ENCODE assay signal across 11 mouse cellular contexts in the genomic region with DNA sequence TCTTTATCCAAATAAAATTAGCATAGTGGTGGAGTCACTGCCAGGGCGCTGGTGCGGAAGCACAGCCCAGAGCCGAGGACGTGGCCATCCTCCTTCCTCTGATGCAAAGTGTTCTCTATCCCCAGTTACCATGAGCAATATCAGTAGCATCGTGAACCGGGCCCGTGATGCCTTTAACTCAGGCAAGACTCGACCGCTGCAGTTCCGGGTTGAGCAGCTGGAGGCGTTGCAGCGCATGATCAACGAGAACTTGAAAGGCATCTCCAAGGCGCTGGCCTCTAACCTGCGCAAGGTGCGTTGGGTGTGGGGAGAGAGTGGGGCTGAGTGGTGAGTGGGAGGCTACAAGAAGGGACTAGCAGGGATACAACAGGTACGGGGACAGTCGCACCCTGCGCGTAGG. TPM values are rescaled to one million over a fixed set of nuclear protein-coding genes. Genes with fewer than 3 reads are reported as not detected.
DNase-seq lines count a peak whose midpoint lies in the region; ATAC-seq lines count a peak whose summit lies in the region.
"Had no signal": no experiment of that assay in that cellular context is flagged by ENCODE, and none has a peak within 500 bp of the region (broad histone marks: within the 10 kb centered on the region; RNA-seq: fewer than 3 reads in every experiment).

No protein-coding gene starts in this region.

- peaks cover 22% of the 10 kb centered on the region for H3K4me1 ChIP-seq in heart, embryonic 15.5 days (replicated peaks)
- H3K4me1 ChIP-seq in megakaryocyte, embryonic 14.5 days: peaks cover 36% of the 10 kb centered on the region
- peaks cover 7% of the 10 kb centered on the region; the same call in 1 of the 2 replicates for H3K4me1 ChIP-seq in embryonic facial prominence, embryonic 10.5 days

- peaks cover 43% of the 10 kb centered on the region for H3K27me3 ChIP-seq in heart, embryonic 15.5 days
- peaks cover 94% of the 10 kb centered on the region for H3K27me3 ChIP-seq in megakaryocyte, embryonic 14.5 days (replicated peaks)
- peaks cover 34% of the 10 kb centered on the region for H3K27me3 ChIP-seq in embryonic facial prominence, embryonic 10.5 days (replicated peaks; ENCODE audit: low read depth, poor library complexity, severe bottlenecking)

- no peak for DNase-seq in heart, postnatal 4 days
- peak; percentile 15 for DNase-seq in embryonic facial prominence, embryonic 10.5 days (ENCODE audit: low spot score)
- DNase-seq in thymus, postnatal 36 days: peak; percentile 23 to 26
- no peak for DNase-seq in adrenal gland, postnatal 4 days (ENCODE audit: low spot score in 2 of 2)
- DNase-seq: kidney, postnatal 25 days had no signal

- no peak overlapping the region for H3K27ac ChIP-seq in heart, embryonic 15.5 days
- H3K27ac ChIP-seq in embryonic facial prominence, embryonic 10.5 days (replicated peaks): no peak overlapping the region
- H3K27ac ChIP-seq: limb, embryonic 12.5 days; stomach, embryonic 15.5 days had no signal

- ATAC-seq in heart, embryonic 15.5 days (replicated peaks; ENCODE audit: insufficient number of reproducible peaks, insufficient read depth, low FRiP score, low read depth): no peak
- no peak for ATAC-seq in megakaryocyte, adult 5-6 weeks (ENCODE audit: poor library complexity, severe bottlenecking)

- no peaks in the 10 kb centered on the region for H3K36me3 ChIP-seq in heart, embryonic 15.5 days
- H3K36me3 ChIP-seq in megakaryocyte, embryonic 14.5 days (replicated peaks; ENCODE audit: low read length): no peaks in the 10 kb centered on the region
- H3K36me3 ChIP-seq in embryonic facial prominence, embryonic 10.5 days (replicated peaks): no peaks in the 10 kb centered on the region
- H3K36me3 ChIP-seq: limb, embryonic 12.5 days; stomach, embryonic 15.5 days had no signal

- no peak overlapping the region for H3K4me2 ChIP-seq in heart, embryonic 15.5 days
- H3K4me2 ChIP-seq: limb, embryonic 12.5 days; stomach, embryonic 15.5 days had no signal

- no peaks in the 10 kb centered on the region for H3K9me3 ChIP-seq in heart, embryonic 15.5 days (replicated peaks)
- H3K9me3 ChIP-seq in megakaryocyte, embryonic 14.5 days: no peaks in the 10 kb centered on the region
- H3K9me3 ChIP-seq in embryonic facial prominence, embryonic 10.5 days: no peaks in the 10 kb centered on the region
- H3K9me3 ChIP-seq: limb, embryonic 12.5 days; stomach, embryonic 15.5 days had no signal

- H3K4me3 ChIP-seq in heart, embryonic 15.5 days: 0 out of 2 replicates have a peak overlapping the region, but pooled peaks have one; percentile 4
- H3K4me3 ChIP-seq in megakaryocyte, embryonic 14.5 days (replicated peaks): peak overlapping the region; percentile 21
- H3K4me3 ChIP-seq in embryonic facial prominence, embryonic 10.5 days: no peak overlapping the region
- H3K4me3 ChIP-seq: limb, embryonic 12.5 days; stomach, embryonic 15.5 days had no signal

- 34% methylated on average over 20 of the region's 20 CpGs for WGBS in heart, embryonic 15.5 days
- 42% methylated on average over 20 of the region's 20 CpGs for WGBS in embryonic facial prominence, embryonic 10.5 days

- no peak overlapping the region for H3K9ac ChIP-seq in heart, embryonic 15.5 days
- H3K9ac ChIP-seq: limb, embryonic 12.5 days; stomach, embryonic 15.5 days had no signal

RNA-seq across cellular contexts. Expression of a gene that starts 4.8 kb away (rescaled TPM):
- 0.25 and 0.42 TPM in 2 replicates for polyA plus RNA-seq in heart, embryonic 15.5 days (2015; fragmentation: Nextera tagmentation; extraction: Ambion mirVana)
- under 1 TPM; 0.29 to 0.31 TPM for total RNA-seq in heart, postnatal 4 days (2021)
- 0.35 TPM in 1 of 2 replicates, not detected in the other for polyA plus RNA-seq in megakaryocyte, embryonic 14.5 days (2012; ENCODE audit: insufficient read depth, low replicate concordance)
- not detected in 2 replicates for total RNA-seq in megakaryocyte, adult 5-6 weeks (2015)
- not detected in 2 replicates for total RNA-seq in megakaryocyte, adult 5-6 weeks (2017)
- polyA plus RNA-seq in embryonic facial prominence, embryonic 10.5 days (2016; fragmentation: Nextera tagmentation; extraction: Ambion mirVana): not detected in 2 replicates
- not detected for total RNA-seq in adrenal gland, postnatal 4 days (2021)
- total RNA-seq: monocyte, adult 5-6 weeks had no signal

RNA-seq across cellular contexts. Expression of a gene that starts 37.2 kb away (rescaled TPM):
- polyA plus RNA-seq in heart, embryonic 15.5 days (2015; fragmentation: Nextera tagmentation; extraction: Ambion mirVana): 60.7 and 79.1 TPM in 2 replicates
- total RNA-seq in heart, postnatal 4 days (2021): 10 to 100 TPM; 65.6 to 69.4 TPM
- 6.4 and 11.4 TPM in 2 replicates for polyA plus RNA-seq in megakaryocyte, embryonic 14.5 days (2012; ENCODE audit: insufficient read depth, low replicate concordance)
- 22.8 and 28.6 TPM in 2 replicates for total RNA-seq in megakaryocyte, adult 5-6 weeks (2015)
- total RNA-seq in megakaryocyte, adult 5-6 weeks (2017): 40.3 and 47.4 TPM in 2 replicates
- 185 and 189 TPM in 2 replicates for polyA plus RNA-seq in embryonic facial prominence, embryonic 10.5 days (2016; fragmentation: Nextera tagmentation; extraction: Ambion mirVana)
- total RNA-seq in adrenal gland, postnatal 4 days (2021): 100 to 1,000 TPM; 107 to 109 TPM

RNA-seq across cellular contexts. Expression of a gene that starts 55.2 kb away (rescaled TPM):
- 29.4 and 34.9 TPM in 2 replicates for polyA plus RNA-seq in heart, embryonic 15.5 days (2015; fragmentation: Nextera tagmentation; extraction: Ambion mirVana)
- total RNA-seq in heart, postnatal 4 days (2021): 10 to 100 TPM; 43.4 to 43.6 TPM
- polyA plus RNA-seq in megakaryocyte, embryonic 14.5 days (2012; ENCODE audit: insufficient read depth, low replicate concordance): 4.0 TPM in 1 of 2 replicates, not detected in the other
- total RNA-seq in megakaryocyte, adult 5-6 weeks (2015): 67.8 and 68.4 TPM in 2 replicates
- total RNA-seq in megakaryocyte, adult 5-6 weeks (2017): 78.5 and 89.0 TPM in 2 replicates
- 16.7 and 17.6 TPM in 2 replicates for polyA plus RNA-seq in embryonic facial prominence, embryonic 10.5 days (2016; fragmentation: Nextera tagmentation; extraction: Ambion mirVana)
- total RNA-seq in adrenal gland, postnatal 4 days (2021): 10 to 100 TPM; 63.7 to 70.6 TPM

Comparison
In these comparisons a context has a peak if more than half of its experiments do, and no peak if none do; other contexts are left out.
1. DNase-seq: peak in embryonic facial prominence, embryonic 10.5 days (single experiment) and thymus, postnatal 36 days (2 of 2); none in heart, postnatal 4 days (single experiment) and adrenal gland, postnatal 4 days (0 of 2).